Mouse (Mus musculus): ENCODE measurements at regions not wholly inside any gene's neighbourhood (a gene's known extent, or its start where the extent isn't known, plus 50 kb on each side); places are given as distances from the start of the nearest gene placed in this dataset.

GRCm38 (mm10) chr13:15822261-15822850 is 189.3 kb upstream of the Inhba start:
- TF ChIP-seq CTCF (IDR thresholded peaks at IDR 0.05; ENCODE audit: low read depth, low read length) (no peak), POLR2A (IDR thresholded peaks at IDR 0.05; ENCODE audit: extremely low read depth, insufficient read depth, low read length) (no peak)
